Mouse (Mus musculus) gonadal fat pad, adult 2 months (tissue): ENCODE measurements at regions not wholly inside any gene's neighbourhood (a gene's known extent, or its start where the extent isn't known, plus 50 kb on each side); places are given as distances from the start of the nearest gene placed in this dataset.

ENCODE experiments used
- DNase-seq: peaks from one replicate; pipeline ENCODE4 v3.0.0-alpha.2; 2012; ENCODE audit warnings: low read depth

GRCm38 (mm10) chr6:61125431-61125830, 54.7 kb upstream of the Ccser1 start:
- DNase-seq, result no peak

GRCm38 (mm10) chr6:61127238-61127637, 52.9 kb upstream of the Ccser1 start:
- DNase-seq, result no peak

- no peak for DNase-seq
Measured at GRCm38 (mm10) chr6:61128211-61128610, 51.9 kb upstream of the Ccser1 start.
